Mouse (Mus musculus) heart, adult 18-20 months (tissue): ENCODE results near the gene Rgs7. TPM values are rescaled to one million over a fixed set of nuclear protein-coding genes. Genes with fewer than 3 reads are reported as not detected.
A peak's percentile ranks its signal among the peaks of the same experiment; 100 is the strongest.

Experiments
- DNase-seq, 2 experiments: peaks; one replicate each; pipeline ENCODE4 v3.0.0; 2021 to 2022; ENCODE audit warnings: mixed read lengths in 1 of 2
- total RNA-seq, 2 experiments: library from RNA; stranded (reverse); gene quantifications; 2 replicates each; pipeline ENCODE4 v1.2.3; 2021

Gene Rgs7
- total RNA-seq, 2 experiments from 2014 or later = 1.2 to 3.8 TPM

DNA sequence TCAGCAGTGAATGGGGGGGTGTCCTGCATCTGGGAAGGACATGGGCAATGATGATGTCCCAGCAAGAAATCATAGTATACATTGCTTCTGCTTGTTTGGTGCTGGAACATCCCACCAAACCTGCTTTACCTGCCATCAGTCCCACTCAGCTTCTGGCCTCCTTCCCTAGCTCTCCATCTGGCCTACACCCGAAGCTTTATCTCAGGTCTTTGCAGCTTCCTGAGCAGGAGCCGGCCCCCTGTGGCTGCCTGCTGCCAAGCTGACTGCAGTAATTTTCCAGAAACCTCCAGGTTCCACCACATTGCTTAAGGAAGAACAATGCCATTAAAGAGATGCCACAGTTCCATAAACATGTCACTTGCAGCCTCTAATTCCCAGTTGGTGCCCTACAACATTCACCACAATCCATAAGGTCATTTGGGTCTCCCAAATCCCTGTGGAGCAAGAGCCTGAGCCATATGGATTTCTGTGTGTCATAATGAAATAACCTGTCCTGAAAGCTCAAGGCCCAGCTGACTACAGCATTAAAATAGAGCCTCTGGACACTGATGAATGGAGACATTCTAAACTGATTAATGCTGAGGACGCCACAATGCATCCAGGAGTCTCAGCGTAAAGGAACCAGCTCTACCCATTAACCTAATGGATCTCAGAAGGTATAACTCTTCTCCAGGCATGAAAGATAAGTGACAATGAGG, 60.8 kb downstream of the Rgs7 start:
- DNase-seq = no peak

DNA sequence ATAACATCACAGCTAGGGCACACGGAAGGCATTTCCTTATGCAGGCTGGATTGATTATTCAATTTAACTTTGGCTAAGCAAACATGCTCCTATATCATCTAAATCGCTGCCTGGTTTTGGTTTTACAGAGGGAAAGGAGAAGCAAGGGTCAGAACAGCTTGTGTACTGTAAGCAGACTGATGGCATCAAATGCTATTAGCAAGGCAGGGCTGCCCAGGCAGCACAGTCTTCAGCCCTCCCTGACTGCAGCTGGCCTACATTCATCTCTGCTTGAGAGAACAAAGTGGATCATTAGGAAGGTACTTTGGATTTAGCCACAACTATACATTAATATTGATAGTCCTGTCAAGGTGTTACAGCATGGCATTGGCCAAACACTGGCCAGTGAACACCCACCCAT, 65.2 kb downstream of the Rgs7 start:
- no peak for DNase-seq

DNA sequence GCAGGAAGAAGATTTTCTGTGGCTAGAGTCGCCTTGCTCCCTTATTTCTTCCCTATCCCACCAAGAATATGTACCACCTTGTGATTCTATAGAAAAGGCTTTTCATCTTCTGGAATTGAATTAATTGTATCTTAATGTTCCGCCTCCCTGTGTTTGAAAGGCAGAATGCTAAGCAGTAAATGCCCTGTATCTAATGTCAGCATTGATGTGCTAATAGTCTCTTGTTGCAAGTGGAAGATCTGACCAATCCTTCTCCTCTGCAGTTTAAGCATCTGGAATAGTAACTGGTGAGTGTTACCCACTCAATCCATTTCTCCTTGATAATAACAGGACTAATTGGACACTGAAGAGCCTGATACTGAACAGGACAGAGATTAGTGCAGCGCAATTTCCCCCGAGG, 65.9 kb downstream of the Rgs7 start:
- DNase-seq = no peak

DNA sequence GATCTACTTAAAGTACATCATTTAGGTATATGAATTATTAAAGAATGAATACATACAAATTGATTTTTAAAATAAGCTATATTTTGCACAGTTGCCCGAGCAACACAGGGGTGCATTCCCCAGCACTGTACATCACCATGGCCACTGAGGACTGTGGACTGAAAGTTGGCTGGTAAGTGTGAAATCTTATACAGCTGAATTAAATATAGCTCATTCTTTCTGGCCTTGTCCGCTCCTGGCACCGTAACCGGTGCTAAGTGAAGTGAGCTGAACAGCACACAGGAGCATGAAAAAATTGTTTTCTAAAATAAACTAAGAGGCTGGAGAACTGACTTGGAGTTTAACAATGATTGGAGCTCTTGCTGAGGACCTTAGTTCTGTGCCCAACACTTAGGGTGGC, 71.4 kb downstream of the Rgs7 start:
- peak; percentile 30 to 59 for DNase-seq

DNA sequence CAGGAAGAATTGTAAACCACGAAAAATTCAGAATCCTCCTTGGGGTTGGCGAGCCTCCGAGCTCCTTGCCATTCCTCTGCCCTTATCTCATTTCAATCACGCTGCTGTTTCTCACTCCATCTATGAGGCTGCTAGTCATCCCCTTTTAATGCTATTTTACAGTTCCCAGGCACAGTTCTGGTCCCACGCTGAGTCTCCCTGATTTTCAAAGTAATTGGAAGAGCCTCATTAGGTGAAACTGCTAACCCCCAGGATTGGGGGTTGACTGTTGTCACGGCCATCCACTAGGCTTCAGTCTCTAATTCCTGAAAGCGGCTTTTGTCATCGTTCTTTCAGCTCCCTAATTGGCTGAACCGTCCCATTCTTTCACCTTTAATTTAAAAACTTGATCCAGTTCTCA, 76.6 kb downstream of the Rgs7 start:
- DNase-seq = no peak

DNA sequence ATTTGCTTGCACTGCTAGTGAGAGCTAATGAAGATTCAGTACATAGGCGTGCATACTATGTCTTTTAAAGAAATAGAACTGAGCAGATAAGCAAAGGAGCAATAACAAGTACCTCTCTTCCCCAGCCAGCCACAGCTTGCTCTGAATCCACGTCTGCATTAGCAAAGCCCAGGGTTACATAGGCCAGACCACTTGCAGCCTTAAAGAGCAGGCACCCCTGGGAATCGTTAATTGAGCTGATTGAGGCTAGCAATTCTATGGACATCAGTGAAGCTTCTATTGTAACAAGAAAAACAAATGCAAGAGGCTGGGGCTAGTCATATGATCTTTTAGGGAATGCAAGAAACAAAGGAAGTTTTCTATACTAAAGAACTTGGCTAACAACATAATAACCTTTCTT, 81.9 kb downstream of the Rgs7 start:
- no peak for DNase-seq

DNA sequence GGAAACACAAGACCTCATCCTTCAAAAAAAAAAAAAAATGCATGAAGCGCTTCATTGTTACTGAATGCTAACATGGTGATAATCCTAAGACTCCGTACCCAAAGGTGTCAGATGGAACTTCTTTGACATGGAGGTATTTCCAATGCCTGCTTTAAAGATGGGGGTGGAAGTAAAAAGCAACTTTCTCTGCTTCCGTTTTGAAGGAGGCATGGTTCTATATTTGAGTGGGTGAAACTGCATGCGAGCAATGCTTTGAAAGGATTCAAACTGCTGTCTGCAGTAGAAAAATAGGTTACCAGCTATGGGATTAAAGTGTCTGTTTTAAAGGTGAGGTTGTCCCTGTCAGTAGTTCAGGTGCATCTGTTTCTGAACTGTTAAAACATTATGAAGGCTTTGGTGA, 100.4 kb downstream of the Rgs7 start:
- no peak for DNase-seq

DNA sequence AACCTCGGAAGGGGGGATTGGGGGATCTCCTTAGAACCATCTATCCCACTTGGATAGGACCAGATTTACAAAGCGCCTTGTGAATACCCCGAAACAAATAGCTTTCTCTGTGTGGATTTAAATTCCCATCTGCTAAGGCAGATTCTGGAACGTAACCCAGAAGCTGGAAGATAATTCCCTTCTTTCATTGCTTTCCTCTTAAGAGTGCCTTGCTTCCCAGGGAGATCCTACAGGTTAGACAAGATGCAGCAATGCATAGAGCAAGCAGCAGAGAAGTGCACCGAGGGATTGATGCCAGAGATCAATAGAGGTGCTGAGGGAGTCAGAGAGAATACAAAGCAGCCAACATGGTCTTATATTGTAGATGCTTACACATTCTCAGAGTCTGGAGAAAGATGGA, 103.0 kb downstream of the Rgs7 start:
- DNase-seq = no peak

DNA sequence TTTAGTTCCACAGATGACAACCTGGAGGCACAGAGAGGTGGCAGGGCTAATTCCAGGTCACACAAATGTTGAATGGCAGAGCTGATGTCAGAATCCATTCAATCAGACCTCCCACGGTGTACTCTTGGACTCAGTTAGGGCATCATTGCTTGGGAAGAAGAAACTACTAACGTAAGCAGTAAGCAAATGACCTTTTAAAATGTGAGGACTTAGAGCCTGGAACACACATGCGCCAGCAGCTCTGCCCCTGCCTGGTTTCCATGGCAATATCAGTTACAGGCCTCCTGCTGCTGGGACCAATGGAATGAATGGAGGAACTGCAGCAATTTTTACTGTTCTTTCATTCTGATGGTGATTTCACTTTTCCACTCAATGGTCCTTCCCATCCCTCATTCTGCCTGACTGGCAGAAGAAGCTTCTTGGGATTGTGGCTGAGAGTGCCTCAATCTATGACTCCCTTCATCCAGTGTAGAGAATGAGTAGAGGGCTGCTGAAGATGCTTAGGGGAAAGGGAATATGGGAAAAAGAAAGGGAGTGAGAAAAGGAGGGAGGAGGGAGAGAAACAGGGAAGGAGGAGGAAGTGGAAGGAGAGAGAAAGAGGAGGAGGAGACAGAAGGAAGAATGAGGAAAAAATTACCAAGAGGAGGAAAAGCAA, 106.6 kb downstream of the Rgs7 start:
- no peak for DNase-seq

DNA sequence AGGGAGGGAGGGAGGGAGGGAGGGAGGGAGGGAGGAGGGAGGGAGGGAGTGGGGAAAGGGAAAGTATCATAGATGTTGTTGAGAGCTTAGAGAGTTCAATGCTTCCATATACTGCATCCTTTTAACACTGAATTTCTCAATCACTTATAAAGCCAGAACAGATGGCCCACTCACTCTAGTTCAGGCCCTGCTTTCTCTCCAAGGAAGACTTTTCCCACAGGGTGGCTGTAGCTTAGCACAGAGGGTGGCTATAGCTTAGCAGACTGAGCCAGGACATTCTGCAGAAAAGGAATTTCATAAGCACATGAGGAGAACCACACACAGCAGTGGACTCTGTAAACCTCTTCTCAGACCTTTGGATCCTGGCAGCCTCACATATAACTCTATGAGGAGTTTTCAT, 119.7 kb downstream of the Rgs7 start:
- no peak for DNase-seq

DNA sequence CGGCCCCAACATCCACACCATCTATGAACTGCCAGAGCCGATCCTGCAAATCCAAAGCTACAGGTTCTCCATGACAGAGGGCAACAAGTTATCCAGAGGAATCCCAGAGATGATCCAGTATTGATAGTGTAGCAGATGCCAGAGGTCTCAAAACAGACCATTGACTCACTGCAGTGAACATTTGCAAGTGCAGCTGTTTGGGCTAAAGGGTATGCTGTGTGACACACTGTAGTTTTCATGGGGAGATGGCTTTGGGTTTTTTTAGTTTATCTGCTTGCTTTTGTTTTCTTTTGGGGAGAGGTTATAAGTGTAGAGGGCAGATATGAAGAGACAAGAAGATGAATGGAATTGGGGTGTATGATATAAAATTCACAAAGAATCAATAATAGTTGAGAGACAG, 124.2 kb downstream of the Rgs7 start:
- DNase-seq = no peak

DNA sequence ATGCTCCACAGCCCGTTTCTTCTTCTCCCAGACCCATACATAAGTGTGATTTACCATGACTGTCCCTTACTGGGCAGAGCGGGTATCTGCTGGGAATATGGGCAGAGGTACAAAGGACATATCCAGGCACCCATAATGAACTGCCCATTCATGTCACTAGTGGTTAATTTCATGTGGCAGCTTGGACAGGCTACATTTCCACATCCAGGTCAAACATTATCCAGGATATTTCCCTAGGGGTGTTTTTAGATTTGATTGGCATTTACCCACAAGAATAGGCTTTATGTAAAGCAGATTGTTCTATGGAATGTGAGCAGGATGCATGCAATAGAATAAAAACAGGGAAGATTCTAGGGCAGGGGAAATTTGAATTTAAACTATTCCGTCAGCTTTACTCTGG, 128.7 kb downstream of the Rgs7 start:
- DNase-seq = no peak

DNA sequence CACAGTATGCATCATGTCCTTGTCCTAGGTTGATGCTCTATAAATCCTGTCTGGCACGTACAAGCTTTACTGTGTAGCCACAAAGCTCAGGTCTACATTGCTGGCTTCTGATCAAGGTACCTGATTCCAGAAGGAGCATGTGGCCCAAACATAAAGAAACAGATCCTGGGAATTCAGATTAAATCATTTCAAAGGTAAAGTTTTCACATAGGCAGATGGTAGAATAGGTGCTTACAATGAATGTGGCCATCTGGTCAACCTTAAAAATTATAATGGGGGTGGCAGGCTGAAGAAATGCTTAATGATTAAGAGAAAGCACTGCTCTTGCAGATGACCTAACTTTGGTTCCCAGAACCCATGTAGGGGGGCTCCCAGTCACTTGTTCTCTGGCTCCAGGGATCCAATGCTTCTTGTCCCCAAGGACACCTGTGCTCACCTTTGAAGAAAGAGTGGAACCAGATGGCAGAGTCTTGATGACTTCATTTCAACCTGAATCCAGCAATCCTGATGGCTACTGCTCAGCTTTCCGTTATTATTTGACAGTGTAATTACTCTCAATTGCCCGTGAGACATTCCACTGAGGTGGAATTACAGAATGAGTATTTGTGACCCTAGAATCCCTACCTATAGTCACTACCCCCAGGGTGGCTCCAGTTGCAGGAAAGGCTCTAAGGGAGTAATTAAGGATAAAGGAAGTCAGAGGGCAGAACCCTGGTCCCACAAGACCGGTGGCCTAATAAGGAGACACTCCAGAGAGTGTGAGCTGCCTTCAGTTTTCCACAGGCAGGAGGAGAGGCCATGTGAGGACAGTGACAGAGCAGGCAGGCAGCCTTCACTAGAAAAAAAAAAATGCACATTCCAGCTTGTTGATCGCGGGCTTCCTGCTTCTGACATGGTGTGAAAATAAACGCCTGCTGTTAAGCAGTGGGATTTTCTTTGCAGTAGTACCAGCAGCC, 132.6 kb downstream of the Rgs7 start:
- DNase-seq = peak; percentile 32 to 47

DNA sequence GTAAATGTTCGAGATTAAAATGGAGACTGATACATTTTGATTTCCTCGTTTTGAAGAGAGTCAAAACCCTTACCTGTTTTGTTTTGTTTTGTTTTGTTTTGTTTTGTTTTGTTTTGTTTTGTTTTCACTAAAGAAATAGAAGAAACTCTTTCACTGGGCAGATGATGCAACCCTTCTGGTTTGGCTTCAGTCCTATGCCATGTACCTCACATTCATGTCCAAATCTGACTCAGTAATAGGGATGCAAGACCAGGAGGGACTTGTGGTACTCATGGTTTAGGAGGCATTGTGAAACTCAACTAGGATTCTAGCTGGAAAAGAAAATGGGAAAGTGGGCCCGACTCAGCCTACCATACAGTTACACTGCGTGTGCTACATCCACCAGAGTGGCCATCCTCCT, 139.4 kb downstream of the Rgs7 start:
- no peak for DNase-seq

DNA sequence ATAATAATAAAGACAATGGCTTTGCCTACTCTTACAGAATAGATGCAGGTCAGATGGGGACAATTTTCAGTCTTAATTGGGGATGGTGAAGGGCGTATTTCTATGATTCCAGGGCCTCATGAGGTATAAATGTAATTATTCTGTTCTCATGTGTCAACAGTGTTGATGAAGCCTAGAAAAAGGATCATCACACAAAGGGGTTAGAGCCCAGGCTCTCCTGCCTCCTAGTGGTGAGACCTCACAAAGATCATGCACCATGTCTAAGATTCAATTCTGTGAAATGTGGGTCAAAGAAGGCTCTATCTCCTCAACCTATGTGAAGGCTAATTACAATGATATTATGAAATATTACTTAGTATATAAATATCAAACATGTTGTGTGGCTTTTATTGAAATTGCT, 146.1 kb downstream of the Rgs7 start:
- DNase-seq = no peak

DNA sequence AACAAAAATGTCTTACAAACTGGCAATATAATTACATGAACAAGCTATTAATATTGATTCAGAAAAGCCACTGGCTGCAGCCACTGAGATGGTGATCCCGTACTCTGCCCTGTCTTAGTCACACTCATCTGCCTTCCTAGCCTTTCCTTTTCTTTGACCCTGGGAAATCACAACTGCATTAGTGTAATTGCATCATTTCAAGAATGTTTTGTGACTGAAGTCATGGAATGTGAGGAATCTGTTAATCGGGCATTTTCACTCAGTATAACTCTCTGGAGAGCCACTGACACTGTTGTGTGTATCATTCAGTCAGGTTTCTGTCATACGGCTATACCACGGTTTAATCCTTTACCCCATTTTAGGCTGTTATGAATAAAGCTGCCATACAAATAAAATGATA, 156.1 kb downstream of the Rgs7 start:
- DNase-seq = no peak

DNA sequence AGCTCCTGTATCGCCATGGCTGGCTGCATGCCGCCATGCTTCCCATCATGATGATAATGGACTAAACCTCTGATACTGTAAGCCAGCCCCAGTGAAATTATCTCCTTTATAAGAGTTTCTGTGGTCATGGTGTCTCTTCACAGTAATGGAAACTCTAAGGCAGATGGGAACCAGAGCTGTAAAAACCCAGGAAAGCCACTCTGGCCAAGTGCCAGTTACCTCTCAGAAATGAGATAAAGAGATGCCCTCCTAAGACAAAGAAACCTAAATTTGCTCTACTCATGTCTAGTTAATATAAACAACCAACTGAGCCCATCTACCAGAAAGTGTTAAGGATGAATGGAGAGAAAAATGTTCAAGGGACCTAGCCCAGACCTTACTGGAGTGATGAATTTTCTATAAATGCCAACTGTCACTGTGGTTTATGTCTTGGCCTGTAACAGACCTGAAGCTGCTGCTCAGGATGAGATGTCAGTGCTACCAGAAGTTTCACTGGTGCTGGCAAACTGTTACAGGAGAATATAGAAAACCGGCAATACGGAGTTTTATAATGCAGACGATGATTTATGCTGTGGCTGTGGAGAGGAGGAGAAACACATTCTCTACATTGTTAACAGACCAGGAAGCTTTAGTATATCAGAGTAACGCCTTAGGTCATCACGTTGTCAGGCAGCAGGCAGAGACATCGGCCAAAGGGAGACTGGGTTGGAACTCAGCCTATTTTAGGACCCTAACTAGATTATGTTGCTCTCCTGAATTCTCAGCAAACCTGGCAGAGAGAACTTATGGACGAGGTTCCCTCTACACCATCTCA, 159.1 kb downstream of the Rgs7 start:
- DNase-seq = no peak

DNA sequence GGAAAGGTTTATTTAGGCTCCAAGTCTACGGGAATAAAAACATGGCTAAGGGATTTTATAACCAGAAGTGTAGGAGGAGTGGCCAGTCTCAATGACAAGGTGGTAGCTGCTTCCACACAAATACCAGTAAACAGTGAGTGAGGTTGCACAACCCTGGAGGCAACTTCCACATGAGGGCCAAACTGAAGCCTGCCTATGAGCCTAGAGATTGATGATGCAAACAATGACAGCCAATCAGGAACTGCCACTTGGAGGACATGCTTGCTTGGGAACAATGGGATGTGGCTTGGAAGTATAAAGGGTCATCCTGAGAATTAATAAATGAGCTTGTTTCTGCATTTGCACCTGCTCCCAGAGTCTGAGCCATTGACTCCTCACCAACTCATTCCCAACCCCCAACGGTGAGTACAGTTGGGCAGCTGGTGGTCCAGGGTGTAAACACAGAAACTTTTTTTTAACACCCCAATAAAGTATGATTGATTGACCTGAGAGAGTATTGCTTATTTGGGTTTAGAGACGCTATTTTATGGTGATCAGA, 162.3 kb downstream of the Rgs7 start:
- DNase-seq = no peak

DNA sequence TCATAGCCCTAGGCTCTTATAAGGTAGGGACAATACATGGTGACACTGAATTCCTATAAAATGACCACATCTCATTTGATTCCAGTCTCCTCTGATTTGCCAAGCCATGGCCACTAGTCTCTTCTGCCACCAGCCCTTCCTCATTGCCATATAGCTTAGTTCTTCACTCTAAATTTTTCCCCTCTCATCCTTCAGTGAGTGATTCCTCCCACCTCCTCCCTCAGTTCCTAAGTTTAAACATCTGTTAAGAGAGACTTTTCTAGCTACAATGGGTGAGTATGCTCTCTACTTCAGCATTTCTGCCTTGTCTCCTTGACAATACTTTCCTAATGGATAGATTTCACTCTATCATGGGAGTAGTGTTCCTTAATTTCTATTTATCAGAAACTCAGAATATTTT, 169.5 kb downstream of the Rgs7 start:
- DNase-seq = no peak

DNA sequence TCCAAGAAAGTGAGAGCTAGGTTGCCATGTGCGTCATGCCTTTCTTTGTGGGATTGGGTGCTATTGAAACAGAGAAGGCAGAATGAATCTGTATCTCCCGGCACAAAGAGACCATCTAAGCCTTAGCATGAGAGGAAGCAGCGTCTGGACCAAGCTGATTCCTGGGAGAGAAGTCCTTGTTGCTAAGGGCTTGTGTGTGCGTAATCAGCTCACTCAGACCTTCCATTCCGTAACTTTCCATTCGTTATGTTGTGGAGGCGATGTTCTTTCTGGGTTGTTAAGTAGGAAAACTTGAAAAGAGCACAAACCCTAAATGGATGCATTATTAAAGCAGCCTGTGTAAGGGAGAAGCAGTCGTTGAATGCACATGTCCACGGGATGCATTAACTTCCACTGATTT, 173.1 kb downstream of the Rgs7 start:
- no peak for DNase-seq

DNA sequence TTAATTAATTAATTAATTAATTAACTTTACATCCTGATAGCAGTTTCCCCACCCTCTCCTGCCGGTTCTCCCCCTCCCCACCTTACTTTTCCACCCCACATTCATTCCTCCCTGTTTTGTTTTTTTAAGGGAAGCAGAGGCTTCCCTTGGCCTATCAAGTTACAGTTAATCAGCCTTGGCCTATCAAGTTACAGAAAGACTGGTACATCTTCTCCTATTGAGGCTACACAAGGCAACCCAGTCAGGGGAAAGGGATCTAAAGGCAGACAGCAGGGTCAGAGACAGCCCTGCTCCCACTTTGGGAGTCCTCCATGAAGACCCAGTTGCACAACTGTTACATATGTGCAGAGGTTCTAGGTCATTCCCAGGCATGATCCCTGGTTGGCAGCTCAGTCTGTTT, 175.0 kb downstream of the Rgs7 start:
- no peak for DNase-seq

DNA sequence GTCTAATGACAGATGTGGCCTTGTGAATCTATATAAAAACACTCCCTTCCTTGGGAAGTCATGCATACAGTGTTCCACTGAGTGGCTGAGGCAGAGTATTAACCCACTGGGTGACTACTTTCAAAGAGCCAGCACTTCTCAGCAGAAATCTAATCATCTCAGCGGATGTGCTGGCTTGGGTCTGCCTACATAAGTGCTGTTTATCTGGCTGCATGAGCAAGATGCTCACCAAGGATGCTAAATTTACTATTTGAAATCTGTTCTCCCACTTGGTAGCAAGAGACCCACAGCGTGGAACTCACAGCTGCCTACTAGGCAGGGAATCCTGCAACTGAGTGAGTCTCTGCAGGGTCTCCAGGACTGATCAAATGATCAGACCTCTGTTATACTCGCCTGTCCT, 184.7 kb downstream of the Rgs7 start:
- no peak for DNase-seq
